Mouse (Mus musculus) stomach, embryonic 14.5 days (tissue): ENCODE data around the gene Cox6b2. TPM values are rescaled to one million over a fixed set of nuclear protein-coding genes. Genes with fewer than 3 reads are reported as not detected.

ENCODE experiments used
- ATAC-seq: fragments of 200-750 bp; cut with Nextera tagmentation; 2 replicates; pipeline ENCODE4 v1.8.0; 2017; ENCODE audit warnings: low read depth, moderate TSS enrichment; ENCODE audit not compliant: insufficient number of reproducible peaks, insufficient read depth, low FRiP score
- H3K27ac ChIP-seq: fragments of 300-500 bp; sonication (generic); 2 replicates; pipeline ENCODE4 v1.5.1; 2014; ENCODE audit warnings: mild to moderate bottlenecking, low read length, moderate library complexity, mixed read lengths
- H3K27me3 ChIP-seq: fragments of 300-500 bp; sonication (generic); 2 replicates; pipeline ENCODE4 v1.6.1; 2014; ENCODE audit warnings: low read length, control low read depth, mixed read lengths; ENCODE audit not compliant: control insufficient read depth, insufficient read depth
- H3K36me3 ChIP-seq: fragments of 300-500 bp; sonication (generic); 2 replicates; pipeline ENCODE4 v1.6.1; 2014; ENCODE audit warnings: mild to moderate bottlenecking, control low read depth, low read length, moderate library complexity, mixed read lengths; ENCODE audit not compliant: control insufficient read depth, insufficient read depth
- H3K4me1 ChIP-seq: fragments of 300-500 bp; sonication (generic); 2 replicates; pipeline ENCODE4 v1.6.1; 2014; ENCODE audit warnings: low read length, control low read depth, mixed read lengths; ENCODE audit not compliant: control insufficient read depth, insufficient read depth
- H3K4me2 ChIP-seq: fragments of 300-500 bp; sonication (generic); replicated peaks from 2 replicates; pipeline ENCODE4 v1.6.1; 2014; ENCODE audit warnings: low read depth, low read length, control low read depth
- H3K4me3 ChIP-seq: fragments of 300-500 bp; sonication (generic); 2 replicates; pipeline ENCODE4 v1.5.1; 2014; ENCODE audit warnings: low read depth, low read length, control low read depth
- H3K9ac ChIP-seq: fragments of 300-500 bp; sonication (generic); replicated peaks from 2 replicates; pipeline ENCODE4 v1.6.1; 2014; ENCODE audit warnings: low read depth, mild to moderate bottlenecking, control low read depth, low read length, moderate library complexity, mixed read lengths
- H3K9me3 ChIP-seq: fragments of 300-500 bp; sonication (generic); 2 replicates; pipeline ENCODE4 v1.6.1; 2016; ENCODE audit warnings: low read depth, low read length, control low read depth; ENCODE audit not compliant: control insufficient read depth
- WGBS: fragments of 180-500 bp; shearing (Covaris S2); extraction: QIAGEN DNeasy Blood & Tissue Kit; methylation state at CpG from one replicate; pipeline ENCODE4 v1.1.7; 2014; 5-methylcytosine and 5-hydroxymethylcytosine counted together
- polyA plus RNA-seq: library from polyadenylated mRNA; unstranded; fragments of >200 nt; fragmentation: Nextera tagmentation; extraction: Ambion mirVana; gene quantifications from 2 replicates; pipeline ENCODE4 v1.2.1, GENCODE M21; 2014

Gene Cox6b2
- polyA plus RNA-seq, 1 experiment from 2014 or later, result 85.2 TPM

GRCm38 (mm10) chr7:4747156-4747899, 5.6 kb downstream of the Cox6b2 start:
- 70% methylated on average over 9 of the region's 9 CpGs for WGBS
- Histone ChIP-seq H3K4me1 (peaks cover 15% of the 10 kb centered on the region), H3K27me3 (no peaks in the 10 kb centered on the region), H3K9me3 (no peaks in the 10 kb centered on the region), H3K9ac (no peak overlapping the region), H3K27ac (no peak overlapping the region), H3K36me3 (peaks cover 17% of the 10 kb centered on the region), H3K4me3 (no peak overlapping the region), H3K4me2 (no peak overlapping the region)
- ATAC-seq, result no peak

DNA sequence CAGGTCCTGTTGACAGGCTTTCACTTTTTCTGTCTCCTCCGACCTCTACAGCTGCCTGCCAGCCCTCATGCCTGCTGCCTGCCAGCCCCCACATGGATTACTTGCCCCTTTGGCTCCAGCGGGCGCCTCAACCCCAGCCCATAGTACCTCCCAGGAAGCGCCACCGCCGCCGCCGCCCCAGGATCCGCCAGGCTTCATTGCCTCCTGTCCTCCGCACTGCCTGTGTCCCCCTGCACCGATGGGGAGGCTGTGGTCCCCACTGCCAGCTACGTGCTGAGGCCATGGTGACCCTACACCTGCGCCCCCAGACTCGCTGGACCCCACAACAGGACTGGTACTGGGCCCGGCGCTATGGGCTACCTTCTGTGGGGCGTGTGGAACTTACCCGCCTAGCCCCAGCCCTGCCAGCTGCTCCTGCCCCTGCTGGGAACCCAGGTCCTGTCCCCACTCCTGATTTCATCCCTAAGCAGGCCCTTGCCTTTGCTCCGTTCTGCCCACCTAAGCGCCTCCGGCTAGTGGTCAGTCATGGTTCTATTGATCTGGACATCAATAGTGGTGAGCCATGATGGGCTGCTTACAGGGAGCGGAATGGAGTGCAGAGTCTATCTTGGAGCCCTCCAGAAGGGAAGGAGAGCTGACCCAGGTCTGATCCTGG, 6.4 kb downstream of the Cox6b2 start:
- Histone ChIP-seq H3K9me3 (no peaks in the 10 kb centered on the region), H3K4me1 (peaks cover 15% of the 10 kb centered on the region), H3K27ac (no peak overlapping the region), H3K4me2 (no peak overlapping the region), H3K27me3 (no peaks in the 10 kb centered on the region), H3K36me3 (peaks cover 17% of the 10 kb centered on the region), H3K4me3 (no peak overlapping the region), H3K9ac (no peak overlapping the region)
- WGBS, result 88% methylated on average over 22 of the region's 22 CpGs
- ATAC-seq, result no peak

DNA sequence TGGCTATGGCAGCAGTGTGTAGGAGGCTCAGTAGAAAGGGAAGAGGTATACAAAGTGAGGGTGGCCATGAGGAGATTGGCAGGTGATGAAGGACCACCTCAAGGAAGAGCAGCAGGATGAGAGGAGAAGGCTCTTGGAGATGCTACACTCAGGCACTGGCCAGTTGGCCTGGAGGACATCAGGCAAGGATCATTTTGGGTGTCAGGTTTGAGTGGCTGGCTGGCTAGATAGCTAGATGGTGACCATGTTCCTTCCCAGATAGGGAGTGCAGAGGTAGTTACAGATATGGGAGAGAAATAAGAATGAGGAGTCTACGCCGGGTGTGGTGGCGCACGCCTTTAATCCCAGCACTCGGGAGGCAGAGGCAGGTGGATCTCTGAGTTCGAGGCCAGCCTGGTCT, 8.0 kb downstream of the Cox6b2 start:
- Histone ChIP-seq H3K4me1 (peaks cover 18% of the 10 kb centered on the region), H3K27me3 (no peaks in the 10 kb centered on the region), H3K36me3 (peaks cover 17% of the 10 kb centered on the region), H3K9ac (no peak overlapping the region), H3K9me3 (no peaks in the 10 kb centered on the region), H3K4me3 (no peak overlapping the region), H3K27ac (no peak overlapping the region), H3K4me2 (no peak overlapping the region)
- no peak for ATAC-seq
- WGBS, result 94% methylated on average over 6 of the region's 6 CpGs

GRCm38 (mm10) chr7:4743354-4743753, 9.5 kb downstream of the Cox6b2 start:
- Histone ChIP-seq H3K27me3 (no peaks in the 10 kb centered on the region), H3K4me2 (no peak overlapping the region), H3K27ac (no peak overlapping the region), H3K36me3 (peaks cover 17% of the 10 kb centered on the region), H3K9ac (no peak overlapping the region), H3K4me3 (no peak overlapping the region), H3K4me1 (peaks cover 20% of the 10 kb centered on the region), H3K9me3 (no peaks in the 10 kb centered on the region)
- 56% methylated on average over 2 of the region's 2 CpGs for WGBS
- no peak for ATAC-seq

GRCm38 (mm10) chr7:4742482-4742819, 10.4 kb downstream of the Cox6b2 start:
- Histone ChIP-seq H3K9me3 (no peaks in the 10 kb centered on the region), H3K9ac (no peak overlapping the region), H3K4me2 (no peak overlapping the region), H3K27ac (no peak overlapping the region), H3K4me3 (no peak overlapping the region), H3K36me3 (peaks cover 17% of the 10 kb centered on the region), H3K4me1 (peaks cover 20% of the 10 kb centered on the region), H3K27me3 (no peaks in the 10 kb centered on the region)
- no peak for ATAC-seq
- 64% methylated on average over 6 of the region's 6 CpGs for WGBS

DNA sequence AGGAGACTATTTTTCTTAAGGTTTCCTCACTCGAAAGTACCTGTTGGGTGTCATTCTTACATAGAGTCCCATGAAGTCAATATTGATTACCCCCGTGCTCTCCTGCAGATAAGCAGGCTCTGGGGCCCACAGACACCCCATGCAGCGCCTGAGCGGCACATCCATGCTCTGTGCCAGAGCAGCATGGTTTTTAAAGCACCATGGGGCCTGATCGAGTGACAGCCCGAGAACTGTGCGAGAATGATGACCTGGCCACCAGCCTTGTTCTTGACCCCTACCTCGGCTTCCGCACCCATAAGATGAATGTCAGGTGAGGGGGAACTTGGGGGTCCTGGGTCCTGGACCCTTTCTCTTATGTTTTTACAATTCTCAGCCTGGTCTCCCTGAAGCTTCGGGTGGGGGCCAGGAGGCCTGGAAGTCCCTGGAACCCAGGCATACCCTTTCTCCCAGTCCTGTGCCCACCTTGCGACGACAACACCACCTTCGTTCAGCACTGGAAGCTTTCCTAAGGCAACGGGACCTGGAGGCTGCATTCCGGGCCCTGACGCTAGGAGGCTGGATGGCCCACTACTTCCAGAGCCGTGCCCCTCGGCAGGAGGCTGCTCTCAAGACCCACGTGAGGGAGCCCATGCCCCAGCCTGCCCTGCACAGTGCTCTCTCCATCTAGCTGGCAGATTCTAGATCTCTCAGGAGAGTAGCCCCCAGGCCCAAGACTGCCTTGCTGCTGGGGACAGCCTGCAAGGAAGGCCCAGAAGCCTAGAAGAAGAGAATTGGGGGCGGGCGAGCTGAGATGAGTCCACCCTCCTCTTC, 11.0 kb downstream of the Cox6b2 start:
- Histone ChIP-seq H3K4me1 (peaks cover 20% of the 10 kb centered on the region), H3K36me3 (peaks cover 17% of the 10 kb centered on the region), H3K9me3 (no peaks in the 10 kb centered on the region), H3K27ac (no peak overlapping the region; the same call in 1 of the 2 replicates), H3K9ac (0 out of 2 replicates have a peak overlapping the region, but pooled peaks have one; percentile 73), H3K4me2 (peak overlapping the region; percentile 62), H3K27me3 (no peaks in the 10 kb centered on the region), H3K4me3 (peak overlapping the region; percentile 64; the same call in 1 of the 2 replicates)
- no peak for ATAC-seq
- WGBS, result 69% methylated on average over 21 of the region's 21 CpGs

GRCm38 (mm10) chr7:4741151-4741550, 11.7 kb downstream of the Cox6b2 start:
- H3K27me3 ChIP-seq, result no peaks in the 10 kb centered on the region
- ATAC-seq, result no peak
- H3K9me3 ChIP-seq, result no peaks in the 10 kb centered on the region
- peaks cover 11% of the 10 kb centered on the region for H3K36me3 ChIP-seq
- WGBS, result 4% methylated on average over 4 of the region's 4 CpGs
- peak overlapping the region; percentile 62 for H3K4me2 ChIP-seq
- peak overlapping the region; percentile 64 for H3K4me3 ChIP-seq
- peak overlapping the region; percentile 73; the same call in 1 of the 2 replicates for H3K9ac ChIP-seq
- H3K4me1 ChIP-seq, result peaks cover 20% of the 10 kb centered on the region
- H3K27ac ChIP-seq, result peak overlapping the region; percentile 90; the same call in 1 of the 2 replicates

GRCm38 (mm10) chr7:4740309-4740727, 12.6 kb downstream of the Cox6b2 start:
- peaks cover 9% of the 10 kb centered on the region for H3K36me3 ChIP-seq
- H3K9ac ChIP-seq, result peak overlapping the region; percentile 73
- no peaks in the 10 kb centered on the region for H3K9me3 ChIP-seq
- H3K4me3 ChIP-seq, result peak overlapping the region; percentile 64
- ATAC-seq, result peak; percentile 19
- H3K4me2 ChIP-seq, result peak overlapping the region; percentile 62
- 0% methylated on average over 11 of the region's 14 CpGs for WGBS
- peaks cover 20% of the 10 kb centered on the region for H3K4me1 ChIP-seq
- H3K27ac ChIP-seq, result peak overlapping the region; percentile 90
- H3K27me3 ChIP-seq, result no peaks in the 10 kb centered on the region
